Mouse (Mus musculus): Measurements from ENCODE around the gene Slc44a3.

Slc44a3 gene

GRCm38 (mm10) chr3:121532176-121532575 is at the start of gene Slc44a3:
TSS of gene Slc44a3 (minus strand) at chr3:121532404.
- peak; percentile 52 for DNase-seq

- DNase-seq, result no peak
Measured at GRCm38 (mm10) chr3:121579880-121580549, 47.8 kb upstream of the Slc44a3 start.

GRCm38 (mm10) chr3:121579402-121579801 is 47.2 kb upstream of the Slc44a3 start:
- DNase-seq, result no peak

- DNase-seq, result no peak
Measured at GRCm38 (mm10) chr3:121578706-121579105, 46.5 kb upstream of the Slc44a3 start.

GRCm38 (mm10) chr3:121577641-121578040 is 45.4 kb upstream of the Slc44a3 start:
- no peak for DNase-seq

- peak; percentile 37 for DNase-seq
Measured at GRCm38 (mm10) chr3:121577032-121577591, 44.9 kb upstream of the Slc44a3 start.

GRCm38 (mm10) chr3:121576367-121576766 is 44.2 kb upstream of the Slc44a3 start:
- DNase-seq, result no peak

- DNase-seq, result no peak
Measured at GRCm38 (mm10) chr3:121574386-121574785, 42.2 kb upstream of the Slc44a3 start.

GRCm38 (mm10) chr3:121573858-121574257 is 41.7 kb upstream of the Slc44a3 start:
- no peak for DNase-seq

- no peak for DNase-seq
Measured at GRCm38 (mm10) chr3:121571491-121571890, 39.3 kb upstream of the Slc44a3 start.

- DNase-seq, result no peak
Measured at GRCm38 (mm10) chr3:121570623-121571022, 38.4 kb upstream of the Slc44a3 start.

GRCm38 (mm10) chr3:121569767-121570166 is 37.6 kb upstream of the Slc44a3 start:
- no peak for DNase-seq

GRCm38 (mm10) chr3:121569004-121569403 is 36.8 kb upstream of the Slc44a3 start:
- DNase-seq, result no peak

GRCm38 (mm10) chr3:121567904-121568303 is 35.7 kb upstream of the Slc44a3 start:
- DNase-seq, result no peak

GRCm38 (mm10) chr3:121567337-121567900 is 35.2 kb upstream of the Slc44a3 start:
- no peak for DNase-seq

GRCm38 (mm10) chr3:121566901-121567300 is 34.7 kb upstream of the Slc44a3 start:
- no peak for DNase-seq

- no peak for DNase-seq
Measured at GRCm38 (mm10) chr3:121561803-121562202, 29.6 kb upstream of the Slc44a3 start.

GRCm38 (mm10) chr3:121560115-121560865 is 28.1 kb upstream of the Slc44a3 start:
- DNase-seq, result no peak

GRCm38 (mm10) chr3:121559406-121560114 is 27.4 kb upstream of the Slc44a3 start:
- DNase-seq, result no peak

- DNase-seq, result no peak
Measured at GRCm38 (mm10) chr3:121558861-121559260, 26.7 kb upstream of the Slc44a3 start.

GRCm38 (mm10) chr3:121556304-121556703 is 24.1 kb upstream of the Slc44a3 start:
- no peak for DNase-seq

- no peak for DNase-seq
Measured at GRCm38 (mm10) chr3:121553294-121553693, 21.1 kb upstream of the Slc44a3 start.

GRCm38 (mm10) chr3:121552723-121553122 is 20.5 kb upstream of the Slc44a3 start:
- no peak for DNase-seq

All from liver (tissue).